Mouse (Mus musculus): ENCODE results near the gene Otogl. TPM values are rescaled to one million over a fixed set of nuclear protein-coding genes. Genes with fewer than 3 reads are reported as not detected.

Gene Otogl
- total RNA-seq, 2 experiments from 2014 or later: not detected

- no peak for ATAC-seq (replicated peaks; ENCODE audit: low FRiP score, low TSS enrichment, poor library complexity, severe bottlenecking)
Observed at GRCm38 (mm10) chr10:107921134-107921533, 9.2 kb upstream of the Otogl start.

- ATAC-seq (replicated peaks; ENCODE audit: low FRiP score, low TSS enrichment, poor library complexity, severe bottlenecking): no peak
Observed at GRCm38 (mm10) chr10:107913013-107913412, 1.1 kb upstream of the Otogl start.

DNA sequence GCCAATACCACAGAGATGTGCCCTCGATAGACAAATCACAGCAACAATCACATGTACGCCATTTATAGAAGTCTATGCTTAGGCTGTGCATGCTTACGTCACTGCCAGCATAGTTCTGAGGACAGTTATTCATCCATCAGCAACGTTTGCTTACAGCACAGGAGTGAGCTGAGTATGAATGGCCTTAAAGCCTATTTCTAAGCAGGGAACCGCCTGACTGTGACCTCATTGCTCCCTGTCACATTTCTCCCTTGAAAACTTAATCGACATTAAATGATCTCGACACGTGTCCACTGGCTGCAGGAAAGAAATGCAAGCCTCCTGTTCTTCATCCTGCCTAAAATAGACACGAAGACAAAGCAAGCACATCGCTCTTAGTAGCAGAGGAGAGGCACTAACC lies 5.5 kb downstream of the Otogl start:
- no peak for ATAC-seq (replicated peaks; ENCODE audit: low FRiP score, low TSS enrichment, poor library complexity, severe bottlenecking)

GRCm38 (mm10) chr10:107905274-107906034 lies 6.5 kb downstream of the Otogl start:
- ATAC-seq (replicated peaks; ENCODE audit: low FRiP score, low TSS enrichment, poor library complexity, severe bottlenecking): no peak

DNA sequence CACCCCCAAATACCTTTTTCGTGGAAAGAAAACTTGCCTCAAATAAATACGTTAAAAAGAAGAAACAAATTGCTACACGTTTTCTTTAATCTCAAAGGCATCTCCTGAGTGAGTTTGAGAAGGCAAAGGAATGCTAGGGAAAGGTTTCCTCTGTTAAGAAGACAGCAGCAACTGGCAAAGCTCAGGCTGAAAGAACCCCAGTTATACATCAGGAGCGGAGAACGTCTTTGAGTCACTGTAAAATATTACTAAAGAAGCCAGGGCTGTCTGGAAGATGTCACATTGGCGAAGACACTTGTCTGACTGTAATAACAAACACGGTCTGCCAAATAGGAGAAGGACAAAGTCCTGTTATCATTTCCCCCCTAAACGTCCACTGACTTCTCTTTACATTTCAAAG lies 10.0 kb downstream of the Otogl start:
- no peak for ATAC-seq (replicated peaks; ENCODE audit: low FRiP score, low TSS enrichment, poor library complexity, severe bottlenecking)

GRCm38 (mm10) chr10:107901204-107901879 lies 10.6 kb downstream of the Otogl start:
- ATAC-seq (replicated peaks; ENCODE audit: low FRiP score, low TSS enrichment, poor library complexity, severe bottlenecking): no peak

- no peak for ATAC-seq (replicated peaks; ENCODE audit: low FRiP score, low TSS enrichment, poor library complexity, severe bottlenecking)
Observed at GRCm38 (mm10) chr10:107899946-107900345, 12.0 kb downstream of the Otogl start.

- no peak for ATAC-seq (replicated peaks; ENCODE audit: low FRiP score, low TSS enrichment, poor library complexity, severe bottlenecking)
Observed at GRCm38 (mm10) chr10:107896158-107896557, 15.8 kb downstream of the Otogl start.

- no peak for ATAC-seq (replicated peaks; ENCODE audit: low FRiP score, low TSS enrichment, poor library complexity, severe bottlenecking)
Observed at GRCm38 (mm10) chr10:107894663-107895581, 17.0 kb downstream of the Otogl start.

DNA sequence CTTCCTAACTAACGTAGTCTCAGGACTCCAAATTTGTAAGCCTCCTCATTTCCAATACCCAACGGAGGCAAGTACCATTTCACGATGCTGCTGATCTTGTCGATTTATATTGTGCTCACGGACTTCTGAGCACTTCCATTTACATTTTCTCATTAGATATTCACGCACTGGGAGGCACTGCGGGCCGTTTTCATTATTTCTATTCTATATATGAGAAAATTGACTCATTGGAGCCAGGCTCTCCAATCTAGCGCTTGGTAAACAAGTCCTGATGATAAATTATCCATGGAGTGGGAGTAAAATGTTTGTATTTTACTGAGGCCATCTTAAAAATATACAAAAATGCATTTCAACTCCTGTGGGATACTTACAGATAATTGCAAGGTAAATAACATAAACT lies 21.5 kb downstream of the Otogl start:
- no peak for ATAC-seq (replicated peaks; ENCODE audit: low FRiP score, low TSS enrichment, poor library complexity, severe bottlenecking)

- 0 out of 2 replicates have a peak, but pooled peaks have one; percentile 22 for ATAC-seq (replicated peaks; ENCODE audit: low FRiP score, low TSS enrichment, poor library complexity, severe bottlenecking)
Observed at GRCm38 (mm10) chr10:107872542-107872941, 39.4 kb downstream of the Otogl start.

DNA sequence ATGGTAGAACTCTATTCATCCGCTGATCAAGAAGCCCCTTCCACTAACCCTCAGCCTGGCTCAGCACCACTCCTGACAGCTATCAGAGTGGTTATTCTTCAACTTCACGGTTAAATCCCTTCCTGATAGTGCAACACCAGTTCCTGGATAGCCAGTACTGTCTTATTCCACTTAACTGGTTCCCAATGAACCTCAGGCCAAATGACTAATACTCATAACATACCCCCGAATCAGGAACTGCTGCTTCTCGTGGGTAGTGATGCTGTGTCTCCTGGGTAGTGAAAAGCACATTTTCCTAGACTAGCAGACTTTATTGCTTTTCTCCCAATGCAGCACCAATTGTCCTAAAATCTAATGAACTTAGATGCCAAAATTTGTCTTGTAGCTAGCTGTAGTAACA lies 39.8 kb downstream of the Otogl start:
- ATAC-seq (replicated peaks; ENCODE audit: low FRiP score, low TSS enrichment, poor library complexity, severe bottlenecking): no peak

- ATAC-seq (replicated peaks; ENCODE audit: low FRiP score, low TSS enrichment, poor library complexity, severe bottlenecking): no peak
Observed at GRCm38 (mm10) chr10:107870540-107870939, 41.4 kb downstream of the Otogl start.

DNA sequence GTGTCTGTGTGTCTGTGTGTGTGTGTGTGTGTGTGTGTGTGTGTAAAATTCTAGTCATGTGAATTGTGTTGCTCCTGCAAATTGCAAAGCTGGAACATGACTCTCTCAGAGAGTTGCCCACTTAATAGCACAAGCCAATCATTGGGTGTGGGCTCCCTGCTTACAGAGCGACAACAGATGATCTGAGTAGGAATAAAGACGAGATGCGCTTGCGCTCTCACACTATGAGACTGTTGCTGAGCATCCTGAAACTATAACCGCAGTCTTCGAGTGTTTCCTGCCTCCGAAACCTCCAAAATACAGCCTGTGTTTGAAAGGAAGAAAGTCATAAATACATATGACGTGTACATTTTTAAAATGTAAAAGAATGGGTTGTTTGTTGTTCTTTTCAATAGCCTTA lies 43.0 kb downstream of the Otogl start:
- ATAC-seq (replicated peaks; ENCODE audit: low FRiP score, low TSS enrichment, poor library complexity, severe bottlenecking): no peak

GRCm38 (mm10) chr10:107867414-107867813 lies 44.5 kb downstream of the Otogl start:
- no peak for ATAC-seq (replicated peaks; ENCODE audit: low FRiP score, low TSS enrichment, poor library complexity, severe bottlenecking)

DNA sequence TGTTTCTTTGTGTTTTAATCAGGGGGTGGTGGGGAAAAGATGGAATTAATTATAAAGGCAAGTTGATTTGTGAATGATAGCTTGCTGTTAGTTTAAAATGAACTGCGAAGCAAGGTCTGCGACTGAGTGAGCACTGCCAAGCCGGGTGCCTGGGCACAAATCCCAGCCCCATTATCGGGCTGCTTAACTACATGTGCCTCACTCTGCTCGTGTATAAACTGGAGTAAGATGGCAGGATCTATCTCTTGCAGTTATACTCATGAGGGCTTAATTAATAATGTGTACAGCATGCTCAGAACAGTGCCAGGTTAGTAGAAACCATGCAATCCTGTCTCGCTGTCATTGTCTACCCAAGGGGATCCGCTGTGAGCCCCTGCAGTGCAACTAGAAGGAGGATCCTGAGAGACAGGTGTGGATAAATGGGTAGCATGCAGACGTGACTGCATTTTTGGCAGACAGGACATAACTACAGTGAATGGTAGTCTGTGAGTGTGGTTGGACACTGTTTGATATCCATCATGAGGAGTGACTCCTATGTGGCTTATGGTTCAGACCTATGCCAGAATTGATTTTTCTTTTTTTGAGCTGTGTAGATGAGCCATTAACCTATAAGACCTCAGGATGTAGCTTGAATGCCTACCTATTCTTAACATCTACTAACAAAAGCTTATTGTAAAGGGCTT lies 51.6 kb downstream of the Otogl start:
- ATAC-seq (replicated peaks; ENCODE audit: low FRiP score, low TSS enrichment, poor library complexity, severe bottlenecking): no peak

GRCm38 (mm10) chr10:107859220-107859619 lies 52.7 kb downstream of the Otogl start:
- ATAC-seq (replicated peaks; ENCODE audit: low FRiP score, low TSS enrichment, poor library complexity, severe bottlenecking): no peak

GRCm38 (mm10) chr10:107858684-107859083 lies 53.2 kb downstream of the Otogl start:
- ATAC-seq (replicated peaks; ENCODE audit: low FRiP score, low TSS enrichment, poor library complexity, severe bottlenecking): peak; percentile 83

DNA sequence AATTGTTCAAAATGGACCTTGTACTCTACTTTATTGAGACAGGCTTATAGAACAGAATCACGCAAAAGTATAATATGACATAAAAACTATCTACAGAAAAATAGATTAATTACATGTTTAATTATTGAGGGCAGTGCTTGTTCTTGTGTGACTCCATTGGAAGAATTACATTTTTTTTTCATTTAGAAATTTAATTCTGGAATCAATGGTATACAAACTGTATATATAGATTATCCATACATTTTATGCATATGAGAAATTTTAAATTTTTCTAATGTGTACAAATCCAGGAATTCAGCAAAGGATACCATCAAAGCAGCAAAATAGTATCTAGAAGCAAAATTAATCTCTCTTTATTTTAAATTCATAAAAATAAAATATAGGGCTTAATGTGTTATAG lies 67.0 kb downstream of the Otogl start:
- no peak for ATAC-seq (replicated peaks; ENCODE audit: low FRiP score, low TSS enrichment, poor library complexity, severe bottlenecking)

All from megakaryocyte-erythroid progenitor cell, adult 5-6 weeks (primary cell).